Mouse (Mus musculus): ENCODE data around the gene Kras. TPM values are rescaled to one million over a fixed set of nuclear protein-coding genes. Genes with fewer than 3 reads are reported as not detected.
A peak's percentile ranks its signal among the peaks of the same experiment; 100 is the strongest.

The Kras gene
- polyA plus RNA-seq, 1 experiment from 2014 or later, result 78.5 TPM

DNA sequence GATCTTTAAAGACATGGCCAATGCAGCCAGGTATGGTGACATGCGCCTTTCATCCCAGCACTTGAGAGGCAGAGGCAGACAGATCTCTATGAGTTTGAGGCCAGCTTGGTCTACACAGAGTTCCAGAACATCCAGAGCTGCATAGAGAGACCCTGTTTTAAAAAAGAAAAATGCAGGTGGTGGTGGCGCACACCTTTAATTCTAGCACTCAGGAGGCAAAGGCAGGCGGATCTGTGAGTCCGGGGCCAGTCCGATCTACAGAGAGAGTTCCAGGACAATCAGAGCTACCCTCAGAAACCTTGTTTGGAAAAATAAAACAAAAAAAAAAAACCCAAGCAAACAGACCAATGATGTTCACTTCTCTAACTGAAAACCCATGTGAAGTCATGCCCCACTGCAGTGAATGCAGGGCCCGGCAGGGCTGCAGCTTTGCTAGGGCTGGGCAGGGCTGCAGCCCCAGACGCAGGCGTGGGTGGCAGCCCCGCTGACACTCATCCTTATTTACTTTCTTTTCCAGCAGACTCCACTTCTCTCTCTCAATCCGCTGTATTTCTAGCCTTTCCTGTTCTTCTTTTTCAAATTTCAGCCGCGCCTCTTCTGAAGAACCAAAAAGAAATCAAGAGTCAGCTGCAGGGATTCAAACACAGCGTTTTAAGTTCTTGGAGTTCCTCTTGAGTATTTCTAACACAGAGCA is 47.5 kb downstream of the Kras start:
- H3K9me3 ChIP-seq (replicated peaks), result no peaks in the 10 kb centered on the region
- 84% methylated on average over 13 of the region's 13 CpGs for WGBS
- no peaks in the 10 kb centered on the region for H3K4me1 ChIP-seq
- DNase-seq (ENCODE audit: low spot score), result peak; percentile 9
- H3K27me3 ChIP-seq (ENCODE audit: low read depth, poor library complexity, severe bottlenecking), result no peaks in the 10 kb centered on the region
- H3K27ac ChIP-seq, result no peak overlapping the region
- H3K36me3 ChIP-seq, result no peaks in the 10 kb centered on the region
- no peak overlapping the region for H3K4me3 ChIP-seq

DNA sequence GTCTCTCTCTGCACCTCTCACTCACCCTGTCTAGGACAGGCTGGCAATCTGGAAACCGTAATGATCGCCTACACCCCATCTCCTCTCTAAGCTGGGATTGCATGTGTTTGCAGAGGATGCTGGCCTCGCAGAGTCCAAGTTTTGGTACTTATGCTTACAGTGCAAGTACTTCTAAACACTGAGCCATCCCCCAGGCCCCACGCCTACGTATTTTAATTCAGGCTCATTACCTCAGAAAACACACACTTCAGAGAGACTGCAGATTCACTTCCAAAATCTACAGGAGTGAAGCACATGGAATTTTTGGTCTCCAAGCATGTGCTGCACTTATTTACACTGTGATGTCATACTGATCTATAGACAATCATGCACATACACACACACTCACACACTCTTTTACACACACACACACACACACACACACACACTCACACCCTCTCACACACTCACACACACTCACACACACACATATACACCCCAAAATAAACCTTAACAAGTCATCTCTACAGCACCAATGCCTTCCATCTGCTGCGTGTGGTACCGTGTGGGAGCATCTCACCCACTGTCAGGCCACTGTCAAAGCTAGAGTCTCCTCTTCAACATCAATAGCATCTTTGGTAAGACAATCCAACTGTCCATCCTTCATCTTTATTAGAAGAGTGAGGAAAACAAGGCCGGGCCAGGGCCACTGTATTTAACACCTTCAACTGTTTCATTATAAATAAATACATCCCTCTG is 51.9 kb downstream of the Kras start:
- Histone ChIP-seq H3K4me3 (no peak overlapping the region), H3K27ac (no peak overlapping the region), H3K36me3 (no peaks in the 10 kb centered on the region), H3K9me3 (replicated peaks) (no peaks in the 10 kb centered on the region), H3K27me3 (ENCODE audit: low read depth, poor library complexity, severe bottlenecking) (no peaks in the 10 kb centered on the region), H3K4me1 (no peaks in the 10 kb centered on the region)
- no peak for DNase-seq (ENCODE audit: low spot score)
- 94% methylated on average over 8 of the region's 8 CpGs for WGBS

DNA sequence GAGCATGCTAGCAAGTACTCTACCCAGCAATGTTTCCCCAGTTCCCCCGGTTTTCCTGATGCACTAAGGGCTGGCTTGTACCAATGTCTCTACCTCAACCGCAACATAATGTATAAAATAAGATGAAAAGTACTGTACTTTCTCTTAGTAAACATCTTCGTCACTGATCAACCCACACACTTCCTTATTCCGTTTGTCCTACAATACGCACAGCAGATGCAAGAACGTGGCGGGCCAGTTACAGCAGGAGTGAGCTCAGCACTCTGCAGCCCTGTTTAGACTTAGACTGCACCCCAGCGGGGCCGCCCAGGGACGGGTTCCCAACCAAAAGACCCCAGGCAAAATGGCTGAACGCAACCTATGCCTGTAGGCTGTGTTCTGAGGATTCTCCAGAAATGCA is 56.6 kb downstream of the Kras start:
- Histone ChIP-seq H3K4me3 (no peak overlapping the region), H3K9me3 (replicated peaks) (no peaks in the 10 kb centered on the region), H3K27me3 (ENCODE audit: low read depth, poor library complexity, severe bottlenecking) (peaks cover 3% of the 10 kb centered on the region; the same call in 1 of the 2 replicates), H3K36me3 (no peaks in the 10 kb centered on the region), H3K4me1 (no peaks in the 10 kb centered on the region), H3K27ac (no peak overlapping the region)
- WGBS, result 81% methylated on average over 11 of the region's 11 CpGs
- no peak for DNase-seq (ENCODE audit: low spot score)

DNA sequence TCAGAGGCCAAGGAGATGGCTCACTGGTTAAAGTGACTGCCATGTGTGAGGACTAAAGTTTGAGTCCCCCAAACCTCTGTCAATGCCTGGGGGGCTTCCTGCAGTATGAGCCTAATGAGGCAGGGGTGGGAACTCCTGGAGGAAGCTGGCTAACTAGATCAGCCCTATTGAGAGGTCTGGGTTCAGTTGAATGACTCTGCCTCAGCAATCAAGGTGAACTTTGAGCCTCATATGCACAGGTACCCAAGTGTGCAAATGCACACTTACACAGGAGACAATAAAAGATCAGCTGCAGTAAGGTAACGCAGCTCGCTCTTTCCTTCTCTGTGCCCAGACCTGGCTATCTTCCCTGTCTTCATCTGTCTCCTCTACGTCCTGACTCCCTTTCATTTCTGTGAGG is 57.0 kb downstream of the Kras start:
- peaks cover 7% of the 10 kb centered on the region; the same call in 1 of the 2 replicates for H3K27me3 ChIP-seq (ENCODE audit: low read depth, poor library complexity, severe bottlenecking)
- no peaks in the 10 kb centered on the region for H3K4me1 ChIP-seq
- no peak overlapping the region for H3K4me3 ChIP-seq
- H3K36me3 ChIP-seq, result no peaks in the 10 kb centered on the region
- no peak overlapping the region for H3K27ac ChIP-seq
- WGBS, result 90% methylated on average over 3 of the region's 3 CpGs
- DNase-seq (ENCODE audit: low spot score), result no peak
- no peaks in the 10 kb centered on the region for H3K9me3 ChIP-seq (replicated peaks)

DNA sequence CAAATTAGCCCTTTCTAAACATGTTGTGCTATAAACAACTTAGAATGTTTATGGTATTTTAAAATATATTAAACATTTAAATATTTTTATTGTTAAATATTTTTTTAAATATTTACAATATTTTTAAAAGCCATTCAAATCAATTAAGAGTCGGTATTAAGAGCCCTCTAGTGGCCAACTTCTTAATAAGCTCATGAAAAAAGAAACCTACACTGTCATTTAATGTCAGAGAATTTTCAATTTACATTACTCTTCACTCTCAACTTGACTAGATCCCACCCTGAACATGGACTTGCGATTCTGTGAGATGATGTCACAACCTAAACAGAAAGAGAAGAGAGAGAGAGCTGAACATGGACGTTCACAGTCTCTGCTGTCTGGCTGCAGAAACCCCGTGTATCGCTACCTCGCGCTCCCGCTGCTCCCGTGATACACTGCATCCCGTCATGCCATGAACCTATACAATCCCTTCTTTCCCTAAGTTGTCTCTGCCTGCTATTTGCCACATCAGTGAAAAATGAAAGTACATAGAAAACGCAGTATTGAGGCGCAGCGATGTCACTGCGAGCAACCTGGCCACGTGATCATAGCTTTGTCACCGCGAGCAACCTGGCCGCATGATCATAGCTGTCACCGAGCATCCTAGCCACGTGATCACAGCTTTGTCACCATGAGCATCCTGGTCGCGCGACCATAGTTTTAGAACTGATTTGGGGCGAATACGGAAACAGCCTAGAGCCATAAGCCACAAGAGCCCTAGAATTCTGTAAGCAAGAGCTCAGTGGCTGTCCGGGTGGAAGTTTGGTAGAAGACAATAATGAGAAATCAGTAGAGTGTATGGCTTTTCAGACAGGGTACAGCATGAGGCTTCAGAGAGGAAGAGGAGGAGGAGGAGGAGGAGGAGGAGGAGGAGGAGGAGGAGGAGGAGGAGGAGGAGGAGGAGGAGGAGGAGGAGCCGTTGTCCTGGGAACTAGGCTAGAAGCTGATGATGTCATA is 62.6 kb downstream of the Kras start:
- H3K4me3 ChIP-seq, result peak overlapping the region; percentile 41
- peaks cover 5% of the 10 kb centered on the region; the same call in 1 of the 2 replicates for H3K4me1 ChIP-seq
- no peak overlapping the region for H3K27ac ChIP-seq
- H3K27me3 ChIP-seq (ENCODE audit: low read depth, poor library complexity, severe bottlenecking), result peaks cover 8% of the 10 kb centered on the region; the same call in 1 of the 2 replicates
- H3K36me3 ChIP-seq, result no peaks in the 10 kb centered on the region
- 65% methylated on average over 27 of the region's 27 CpGs for WGBS
- DNase-seq (ENCODE audit: low spot score), result no peak
- H3K9me3 ChIP-seq (replicated peaks), result no peaks in the 10 kb centered on the region

DNA sequence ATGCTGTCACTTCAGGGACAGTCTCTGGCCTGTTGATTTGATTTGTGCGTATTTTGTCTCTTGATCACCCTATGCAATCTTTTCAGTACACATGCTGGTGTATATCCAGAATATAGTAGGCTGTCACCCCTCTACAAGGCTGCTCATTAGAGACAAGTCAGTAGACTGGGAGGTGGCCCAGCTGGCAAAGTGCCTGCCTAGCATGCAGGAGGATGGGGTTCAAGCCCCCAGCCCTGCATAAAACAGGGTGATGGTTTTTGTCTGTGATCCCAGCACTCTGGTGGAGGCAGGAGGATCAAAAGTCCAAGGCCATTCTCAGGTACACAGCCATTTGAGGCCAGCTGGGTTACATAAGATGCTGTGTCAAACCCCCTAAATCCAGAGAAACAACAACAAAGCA is 63.9 kb downstream of the Kras start:
- 94% methylated on average over 1 of the region's 1 CpGs for WGBS

DNA sequence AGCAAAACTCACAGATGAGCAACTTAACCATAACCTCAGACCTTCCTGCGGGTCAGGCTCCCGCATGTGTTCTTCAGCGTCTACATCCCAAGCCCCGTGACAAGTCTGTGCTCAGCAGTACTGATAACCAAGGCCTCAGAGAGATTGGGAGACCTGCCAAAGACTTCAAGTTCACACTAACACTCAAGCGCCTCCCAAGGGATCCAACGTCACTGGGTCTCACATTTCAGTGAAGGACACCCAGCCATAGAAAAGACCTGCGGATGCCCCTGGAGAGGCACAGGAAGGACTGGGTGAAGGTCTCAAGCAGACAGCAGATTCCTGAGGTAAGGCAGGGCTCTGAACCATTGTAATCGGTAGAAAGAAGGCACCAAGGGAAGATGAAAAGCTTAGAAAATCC is 68.0 kb downstream of the Kras start:
- Histone ChIP-seq H3K4me3 (no peak overlapping the region), H3K36me3 (no peaks in the 10 kb centered on the region), H3K27me3 (ENCODE audit: low read depth, poor library complexity, severe bottlenecking) (peaks cover 8% of the 10 kb centered on the region; the same call in 1 of the 2 replicates), H3K4me1 (peaks cover 19% of the 10 kb centered on the region), H3K9me3 (replicated peaks) (no peaks in the 10 kb centered on the region), H3K27ac (no peak overlapping the region)
- DNase-seq (ENCODE audit: low spot score), result no peak
- 74% methylated on average over 8 of the region's 8 CpGs for WGBS

More for the DNA sequence above, 63.9 kb downstream of the Kras start:
- H3K4me3 ChIP-seq, result no peak overlapping the region
- no peaks in the 10 kb centered on the region for H3K9me3 ChIP-seq (replicated peaks)
- no peak for DNase-seq (ENCODE audit: low spot score)
- H3K4me1 ChIP-seq, result peaks cover 5% of the 10 kb centered on the region; the same call in 1 of the 2 replicates
- no peaks in the 10 kb centered on the region for H3K36me3 ChIP-seq
- H3K27me3 ChIP-seq (ENCODE audit: low read depth, poor library complexity, severe bottlenecking), result peaks cover 8% of the 10 kb centered on the region; the same call in 1 of the 2 replicates
- H3K27ac ChIP-seq, result no peak overlapping the region

DNA sequence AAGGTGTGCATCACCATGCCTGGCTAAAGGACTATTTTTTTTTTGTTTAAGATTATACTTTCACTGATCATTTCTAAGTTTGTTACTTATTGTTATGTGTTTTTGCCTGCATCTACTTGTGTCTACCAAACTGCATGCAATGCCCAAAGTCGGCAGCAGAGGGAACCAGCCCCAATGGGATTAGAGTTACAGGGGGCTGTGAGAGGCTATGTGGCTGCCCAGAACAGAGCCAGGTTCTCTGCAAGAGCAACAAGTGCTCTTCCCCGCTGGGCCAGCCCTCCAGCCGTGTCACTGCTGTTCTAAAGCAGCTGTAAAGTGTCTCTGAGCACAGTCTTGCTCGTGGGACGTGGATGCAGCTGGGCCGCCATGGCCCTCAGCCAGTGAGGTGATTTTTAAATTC is 70.4 kb downstream of the Kras start:
- Histone ChIP-seq H3K4me3 (no peak overlapping the region), H3K4me1 (peaks cover 43% of the 10 kb centered on the region), H3K27me3 (ENCODE audit: low read depth, poor library complexity, severe bottlenecking) (peaks cover 18% of the 10 kb centered on the region), H3K9me3 (replicated peaks) (no peaks in the 10 kb centered on the region), H3K36me3 (no peaks in the 10 kb centered on the region), H3K27ac (no peak overlapping the region)
- 28% methylated on average over 6 of the region's 6 CpGs for WGBS
- DNase-seq (ENCODE audit: low spot score), result peak; percentile 76

DNA sequence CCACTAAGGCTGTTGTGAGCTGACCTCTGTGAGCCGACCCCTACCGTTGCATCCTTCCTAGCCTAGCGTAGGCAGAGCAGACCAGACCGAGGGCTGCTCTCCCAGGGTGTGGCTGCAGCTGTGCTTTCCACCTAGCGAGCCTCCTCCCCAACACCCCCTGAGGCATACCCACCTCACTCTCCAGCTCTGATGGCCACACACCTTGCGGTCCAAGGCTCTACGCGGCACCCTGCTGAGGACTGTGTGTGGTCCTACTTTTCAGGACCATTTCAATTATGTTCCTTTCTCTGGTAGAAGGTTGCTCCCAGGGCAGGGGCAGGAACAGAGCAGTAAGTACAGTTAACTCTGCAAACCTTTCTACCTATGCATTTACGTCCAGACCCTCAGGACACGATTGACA is 73.6 kb downstream of the Kras start:
- WGBS, result 46% methylated on average over 10 of the region's 10 CpGs
- Histone ChIP-seq H3K4me1 (peaks cover 74% of the 10 kb centered on the region), H3K4me3 (no peak overlapping the region), H3K36me3 (no peaks in the 10 kb centered on the region), H3K27ac (peak overlapping the region; percentile 64; the same call in 1 of the 2 replicates), H3K9me3 (replicated peaks) (no peaks in the 10 kb centered on the region), H3K27me3 (ENCODE audit: low read depth, poor library complexity, severe bottlenecking) (peaks cover 24% of the 10 kb centered on the region)
- no peak for DNase-seq (ENCODE audit: low spot score)

DNA sequence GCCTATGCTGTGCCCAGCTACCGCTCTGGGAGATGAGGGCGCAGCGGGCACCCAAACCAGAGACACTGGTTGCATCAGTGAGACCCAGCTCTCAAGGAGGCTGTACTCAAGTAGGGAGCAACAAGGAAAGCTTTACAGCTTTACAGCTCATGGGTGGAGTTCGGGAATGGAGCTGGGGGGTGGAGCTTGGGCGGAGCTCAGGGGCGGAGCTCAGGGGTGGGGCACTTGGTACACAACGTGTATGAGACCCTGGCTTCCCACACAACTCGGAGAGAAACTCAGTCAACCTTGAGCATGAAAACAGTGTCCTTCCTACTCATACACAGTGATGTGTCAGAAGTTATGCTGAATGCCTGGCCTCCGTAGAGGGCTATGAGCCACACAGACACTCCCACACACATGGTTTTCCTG is 74.5 kb downstream of the Kras start:
- WGBS, result 24% methylated on average over 9 of the region's 9 CpGs
- no peak for DNase-seq (ENCODE audit: low spot score)
- Histone ChIP-seq H3K27me3 (ENCODE audit: low read depth, poor library complexity, severe bottlenecking) (peaks cover 24% of the 10 kb centered on the region), H3K4me1 (peaks cover 77% of the 10 kb centered on the region), H3K4me3 (peak overlapping the region; percentile 28; the same call in 1 of the 2 replicates), H3K27ac (peak overlapping the region; percentile 40; the same call in 1 of the 2 replicates), H3K9me3 (replicated peaks) (no peaks in the 10 kb centered on the region), H3K36me3 (no peaks in the 10 kb centered on the region)

DNA sequence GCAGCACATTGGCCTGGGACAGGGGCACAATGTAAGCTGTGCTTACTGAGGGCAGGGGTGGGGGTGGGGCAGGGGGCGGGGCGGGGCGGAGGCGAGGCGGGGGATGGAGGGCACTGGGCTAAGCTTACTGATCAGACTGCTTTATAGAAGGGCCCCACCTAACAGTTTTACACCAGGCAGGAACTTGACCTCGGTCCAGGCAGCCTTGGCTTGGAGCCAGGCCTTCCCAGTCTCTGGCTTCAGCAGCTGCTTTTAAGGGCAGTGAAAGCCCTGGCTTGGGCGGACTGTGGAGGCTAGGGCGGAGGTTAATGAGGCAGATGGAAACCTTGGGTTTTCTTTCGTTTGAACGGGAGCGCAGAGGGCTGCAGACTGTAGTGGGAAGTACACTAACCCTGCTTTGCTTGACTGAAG is 76.3 kb downstream of the Kras start:
- no peaks in the 10 kb centered on the region for H3K36me3 ChIP-seq

DNA sequence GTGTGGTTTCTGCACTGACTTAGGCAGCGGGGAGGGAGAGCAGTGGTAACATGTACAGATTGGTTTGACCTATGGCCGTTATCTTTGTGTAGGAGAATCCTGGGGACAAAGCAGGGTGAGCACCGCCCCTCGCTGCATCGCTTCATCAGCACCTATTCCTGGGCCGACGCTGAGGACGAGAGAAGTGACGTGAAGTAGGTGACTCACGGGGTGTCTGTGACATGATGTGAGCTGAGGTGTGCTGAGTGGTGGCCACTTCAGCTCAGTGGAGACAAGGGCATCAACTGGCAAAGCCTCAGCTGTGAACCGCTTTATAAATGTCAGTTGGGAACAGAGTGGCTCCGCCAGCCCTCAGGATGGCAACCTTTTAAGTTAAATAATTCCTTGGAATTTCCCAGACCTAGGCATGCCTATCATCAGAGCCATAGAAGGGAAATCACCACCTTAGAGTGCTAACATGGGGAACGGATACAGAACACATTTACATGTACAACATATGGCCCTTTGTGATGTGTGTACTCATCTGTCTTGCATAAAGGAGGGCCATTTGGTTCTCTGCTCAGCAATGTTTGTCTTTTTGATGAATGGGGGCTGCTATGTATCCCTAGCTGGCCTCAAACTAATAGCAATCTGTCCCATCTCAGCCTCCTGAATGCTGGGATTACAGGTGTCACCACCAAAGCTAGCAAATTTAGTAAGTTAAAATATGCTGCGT is 78.0 kb downstream of the Kras start:
- no peaks in the 10 kb centered on the region for H3K9me3 ChIP-seq (replicated peaks)
- 73% methylated on average over 14 of the region's 14 CpGs for WGBS
- H3K4me3 ChIP-seq, result no peak overlapping the region
- no peaks in the 10 kb centered on the region for H3K36me3 ChIP-seq
- no peak overlapping the region for H3K27ac ChIP-seq
- H3K27me3 ChIP-seq (ENCODE audit: low read depth, poor library complexity, severe bottlenecking), result peaks cover 17% of the 10 kb centered on the region
- DNase-seq (ENCODE audit: low spot score), result no peak
- H3K4me1 ChIP-seq, result peaks cover 58% of the 10 kb centered on the region

More for the DNA sequence above, 76.3 kb downstream of the Kras start:
- peak; percentile 80 for DNase-seq (ENCODE audit: low spot score)
- peaks cover 24% of the 10 kb centered on the region for H3K27me3 ChIP-seq (ENCODE audit: low read depth, poor library complexity, severe bottlenecking)
- H3K4me3 ChIP-seq, result peak overlapping the region; percentile 31
- H3K9me3 ChIP-seq (replicated peaks), result no peaks in the 10 kb centered on the region
- 4% methylated on average over 11 of the region's 11 CpGs for WGBS
- H3K4me1 ChIP-seq, result peaks cover 74% of the 10 kb centered on the region
- peak overlapping the region; percentile 82 for H3K27ac ChIP-seq

Measured in limb, embryonic 10.5 days (tissue).